Mouse (Mus musculus): ENCODE measurements around the gene Slc40a1. TPM values are rescaled to one million over a fixed set of nuclear protein-coding genes. Genes with fewer than 3 reads are reported as not detected.
A peak's percentile ranks its signal among the peaks of the same experiment; 100 is the strongest.

The Slc40a1 gene
- 34.0 and 36.1 TPM in 2 replicates for polyA plus RNA-seq (2015; fragmentation: Nextera tagmentation; extraction: Ambion mirVana)

- ATAC-seq (ENCODE audit: low FRiP score, low read depth) = peak; percentile 10; the same call in 1 of the 2 replicates
- Histone ChIP-seq H3K4me3 (peak within 1 kb of the TSS; percentile 71), H3K27me3 (peaks cover 13% of the 10 kb centered on the region; the same call in 1 of the 2 replicates), H3K9me3 (no peaks in the 10 kb centered on the region), H3K36me3 (no peaks in the 10 kb centered on the region), H3K9ac (peak within 1 kb of the TSS; percentile 61), H3K4me1 (replicated peaks) (peaks cover 3% of the 10 kb centered on the region; the same call in 1 of the 2 replicates), H3K4me2 (peak within 1 kb of the TSS; percentile 78), H3K27ac (replicated peaks) (0 out of 2 replicates have a peak within 1 kb of the TSS, but pooled peaks have one; percentile 44)
- 26% methylated on average over 9 of the region's 9 CpGs for WGBS
Measured at GRCm38 (mm10) chr1:45926393-45926763, at the start of gene Slc40a1. Slc40a1 (minus strand) TSS chr1:45926523.

- WGBS = 89% methylated on average over 4 of the region's 4 CpGs
Measured at GRCm38 (mm10) chr1:45971314-45971713, 45.0 kb upstream of the Slc40a1 start.

DNA sequence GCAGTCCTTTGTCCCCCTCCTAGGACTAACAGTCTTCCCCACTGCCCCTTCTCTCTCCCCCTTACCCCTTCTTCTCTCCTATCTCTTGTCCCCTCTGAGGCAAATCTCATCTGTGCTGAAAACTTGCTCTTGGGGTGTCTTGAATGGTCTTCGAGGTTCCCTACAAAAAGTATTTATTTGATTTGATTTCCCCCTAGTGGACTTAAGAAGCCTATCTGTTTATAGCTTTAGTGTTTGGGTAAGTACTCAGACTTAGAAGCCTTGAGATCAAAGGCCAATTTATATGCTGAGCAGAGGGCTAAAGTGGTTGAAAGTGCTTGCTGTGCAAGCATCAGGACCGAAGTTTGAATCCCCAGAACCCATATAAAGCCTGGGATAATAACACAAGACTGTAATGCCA, 22.7 kb upstream of the Slc40a1 start:
- Histone ChIP-seq H3K4me3 (no peak overlapping the region), H3K27me3 (no peaks in the 10 kb centered on the region), H3K4me1 (replicated peaks) (no peaks in the 10 kb centered on the region), H3K4me2 (no peak overlapping the region), H3K36me3 (no peaks in the 10 kb centered on the region), H3K9ac (no peak overlapping the region), H3K27ac (replicated peaks) (no peak overlapping the region), H3K9me3 (no peaks in the 10 kb centered on the region)
- no peak for ATAC-seq (ENCODE audit: low FRiP score, low read depth)
- whole genome bisulfite sequencing = 74% methylated on average over 2 of the region's 2 CpGs

More at GRCm38 (mm10) chr1:45971314-45971713, 45.0 kb upstream of the Slc40a1 start:
- H3K4me3 ChIP-seq = no peak overlapping the region
- no peaks in the 10 kb centered on the region for H3K4me1 ChIP-seq (replicated peaks)
- ATAC-seq (ENCODE audit: low FRiP score, low read depth) = no peak
- no peak overlapping the region for H3K27ac ChIP-seq (replicated peaks)
- no peak overlapping the region for H3K9ac ChIP-seq
- no peaks in the 10 kb centered on the region for H3K36me3 ChIP-seq
- H3K4me2 ChIP-seq = no peak overlapping the region
- H3K9me3 ChIP-seq = no peaks in the 10 kb centered on the region
- H3K27me3 ChIP-seq = no peaks in the 10 kb centered on the region

GRCm38 (mm10) chr1:45947843-45948242, 21.5 kb upstream of the Slc40a1 start:
- no peak overlapping the region for H3K4me2 ChIP-seq
- H3K4me1 ChIP-seq (replicated peaks) = no peaks in the 10 kb centered on the region
- no peak overlapping the region for H3K4me3 ChIP-seq
- H3K9ac ChIP-seq = no peak overlapping the region
- no peaks in the 10 kb centered on the region for H3K36me3 ChIP-seq
- 61% methylated on average over 1 of the region's 1 CpGs for WGBS
- no peaks in the 10 kb centered on the region for H3K27me3 ChIP-seq
- no peak for ATAC-seq (ENCODE audit: low FRiP score, low read depth)
- no peaks in the 10 kb centered on the region for H3K9me3 ChIP-seq
- H3K27ac ChIP-seq (replicated peaks) = no peak overlapping the region

GRCm38 (mm10) chr1:45931127-45931526, 4.8 kb upstream of the Slc40a1 start:
- Histone ChIP-seq H3K4me1 (replicated peaks) (0 out of 2 replicates have a peak, but pooled peaks cover under 1% of the 10 kb centered on the region), H3K4me2 (no peak overlapping the region), H3K27me3 (peaks cover 8% of the 10 kb centered on the region; the same call in 1 of the 2 replicates), H3K9me3 (no peaks in the 10 kb centered on the region), H3K27ac (replicated peaks) (no peak overlapping the region), H3K36me3 (no peaks in the 10 kb centered on the region), H3K9ac (no peak overlapping the region), H3K4me3 (no peak overlapping the region)
- ATAC-seq (ENCODE audit: low FRiP score, low read depth) = no peak

GRCm38 (mm10) chr1:45926911-45927310, 588 bp upstream of the Slc40a1 start:
- Histone ChIP-seq H3K9ac (no peak overlapping the region), H3K4me1 (replicated peaks) (peaks cover 3% of the 10 kb centered on the region; the same call in 1 of the 2 replicates), H3K36me3 (no peaks in the 10 kb centered on the region), H3K4me3 (no peak overlapping the region), H3K9me3 (no peaks in the 10 kb centered on the region), H3K4me2 (no peak overlapping the region), H3K27ac (replicated peaks) (no peak overlapping the region), H3K27me3 (peaks cover 13% of the 10 kb centered on the region; the same call in 1 of the 2 replicates)
- 53% methylated on average over 3 of the region's 3 CpGs for WGBS
- ATAC-seq (ENCODE audit: low FRiP score, low read depth) = no peak

GRCm38 (mm10) chr1:45925500-45926392, 577 bp downstream of the Slc40a1 start:
- under 1% methylated on average over 53 of the region's 53 CpGs for WGBS
- Histone ChIP-seq H3K4me2 (peak overlapping the region; percentile 78), H3K9ac (peak overlapping the region; percentile 61), H3K27me3 (peaks cover 13% of the 10 kb centered on the region; the same call in 1 of the 2 replicates), H3K4me1 (replicated peaks) (peaks cover 3% of the 10 kb centered on the region; the same call in 1 of the 2 replicates), H3K27ac (replicated peaks) (peak overlapping the region; percentile 44; the same call in 1 of the 2 replicates), H3K36me3 (no peaks in the 10 kb centered on the region), H3K4me3 (peak overlapping the region; percentile 71), H3K9me3 (no peaks in the 10 kb centered on the region)
- ATAC-seq (ENCODE audit: low FRiP score, low read depth) = peak; percentile 97

DNA sequence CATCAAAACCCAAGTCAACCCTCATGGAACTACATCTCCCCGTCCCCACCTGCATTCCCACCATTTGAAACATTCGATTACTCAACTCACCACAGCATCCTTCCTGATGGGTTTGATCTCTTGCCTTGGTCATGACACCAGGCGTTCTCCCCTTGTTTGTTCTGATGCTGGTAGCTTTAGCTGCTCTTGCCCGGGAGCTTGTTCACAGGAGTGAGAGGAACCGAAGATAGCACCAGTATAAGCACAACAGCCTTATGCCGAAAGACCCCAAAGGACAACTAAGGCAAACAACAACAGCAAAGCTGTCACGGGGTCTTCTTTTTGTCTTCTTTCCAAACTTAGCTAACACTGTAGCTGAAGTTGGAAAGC, 1.2 kb downstream of the Slc40a1 start:
- peak overlapping the region; percentile 44; the same call in 1 of the 2 replicates for H3K27ac ChIP-seq (replicated peaks)
- no peaks in the 10 kb centered on the region for H3K9me3 ChIP-seq
- H3K36me3 ChIP-seq = no peaks in the 10 kb centered on the region
- H3K4me1 ChIP-seq (replicated peaks) = peaks cover 3% of the 10 kb centered on the region; the same call in 1 of the 2 replicates
- H3K27me3 ChIP-seq = peaks cover 13% of the 10 kb centered on the region; the same call in 1 of the 2 replicates
- peak overlapping the region; percentile 61 for H3K9ac ChIP-seq
- ATAC-seq (ENCODE audit: low FRiP score, low read depth) = peak; percentile 73
- WGBS = 14% methylated on average over 7 of the region's 7 CpGs
- H3K4me2 ChIP-seq = peak overlapping the region; percentile 78
- peak overlapping the region; percentile 71 for H3K4me3 ChIP-seq

- H3K4me3 ChIP-seq = peak overlapping the region; percentile 71; the same call in 1 of the 2 replicates
- peaks cover 3% of the 10 kb centered on the region; the same call in 1 of the 2 replicates for H3K4me1 ChIP-seq (replicated peaks)
- peaks cover 13% of the 10 kb centered on the region; the same call in 1 of the 2 replicates for H3K27me3 ChIP-seq
- WGBS = 74% methylated on average over 7 of the region's 7 CpGs
- H3K9ac ChIP-seq = no peak overlapping the region
- no peaks in the 10 kb centered on the region for H3K36me3 ChIP-seq
- no peaks in the 10 kb centered on the region for H3K9me3 ChIP-seq
- peak overlapping the region; percentile 78 for H3K4me2 ChIP-seq
- no peak for ATAC-seq (ENCODE audit: low FRiP score, low read depth)
- H3K27ac ChIP-seq (replicated peaks) = no peak overlapping the region
Measured at GRCm38 (mm10) chr1:45924516-45924915, 1.8 kb downstream of the Slc40a1 start.

GRCm38 (mm10) chr1:45923306-45923705, 3.0 kb downstream of the Slc40a1 start:
- WGBS = 77% methylated on average over 4 of the region's 4 CpGs
- Histone ChIP-seq H3K27me3 (peaks cover 13% of the 10 kb centered on the region; the same call in 1 of the 2 replicates), H3K9me3 (no peaks in the 10 kb centered on the region), H3K36me3 (no peaks in the 10 kb centered on the region), H3K4me1 (replicated peaks) (peaks cover 3% of the 10 kb centered on the region; the same call in 1 of the 2 replicates), H3K9ac (no peak overlapping the region), H3K4me3 (no peak overlapping the region), H3K27ac (replicated peaks) (no peak overlapping the region), H3K4me2 (no peak overlapping the region)
- no peak for ATAC-seq (ENCODE audit: low FRiP score, low read depth)

DNA sequence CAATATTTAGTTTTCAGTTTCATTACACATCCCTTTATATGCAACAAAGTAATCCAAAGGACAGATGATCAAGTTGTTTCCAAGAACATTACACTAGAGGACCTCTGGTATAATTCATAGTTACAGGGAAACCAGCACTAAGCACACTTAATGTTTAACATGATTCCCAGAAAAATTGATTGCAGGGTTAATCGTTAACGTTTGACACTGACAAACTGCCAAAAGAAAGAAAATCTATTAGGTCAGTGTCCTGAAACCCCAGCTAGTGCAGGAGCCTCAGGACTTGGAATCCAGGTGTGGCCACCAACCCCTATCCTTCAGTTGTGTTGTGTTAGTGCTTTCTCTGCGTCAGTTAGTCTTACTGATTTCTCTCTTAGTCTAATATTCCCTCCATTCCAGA, 5.6 kb downstream of the Slc40a1 start:
- no peak overlapping the region for H3K27ac ChIP-seq (replicated peaks)
- H3K9me3 ChIP-seq = no peaks in the 10 kb centered on the region
- peaks cover 5% of the 10 kb centered on the region; the same call in 1 of the 2 replicates for H3K27me3 ChIP-seq
- no peak overlapping the region for H3K4me2 ChIP-seq
- H3K9ac ChIP-seq = no peak overlapping the region
- no peak for ATAC-seq (ENCODE audit: low FRiP score, low read depth)
- WGBS = 93% methylated on average over 3 of the region's 3 CpGs
- no peak overlapping the region for H3K4me3 ChIP-seq
- H3K36me3 ChIP-seq = no peaks in the 10 kb centered on the region
- no peaks in the 10 kb centered on the region; the same call in 1 of the 2 replicates for H3K4me1 ChIP-seq (replicated peaks)

DNA sequence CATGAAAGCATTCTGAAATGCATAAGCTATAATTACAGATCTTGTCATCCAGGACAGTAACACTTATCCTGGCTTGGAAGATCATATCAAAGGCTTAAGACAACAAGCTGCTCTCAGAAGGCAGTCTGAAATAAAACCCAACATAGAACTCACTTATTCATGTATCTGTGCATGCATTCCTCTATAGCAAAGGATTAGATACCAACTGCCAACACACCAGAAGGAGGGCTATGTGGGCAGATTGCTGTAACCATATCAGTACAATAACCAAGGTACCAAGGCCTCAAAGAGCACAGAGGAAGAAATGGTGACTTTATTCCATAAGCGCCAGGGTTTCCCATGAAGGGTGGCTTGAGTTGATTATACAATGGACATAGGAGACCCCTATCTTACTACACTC, 6.6 kb downstream of the Slc40a1 start:
- ATAC-seq (ENCODE audit: low FRiP score, low read depth) = no peak
- H3K27ac ChIP-seq (replicated peaks) = no peak overlapping the region
- no peaks in the 10 kb centered on the region for H3K36me3 ChIP-seq
- WGBS = 94% methylated on average over 1 of the region's 1 CpGs
- H3K9ac ChIP-seq = no peak overlapping the region
- H3K4me3 ChIP-seq = no peak overlapping the region
- peaks cover 5% of the 10 kb centered on the region; the same call in 1 of the 2 replicates for H3K27me3 ChIP-seq
- H3K4me2 ChIP-seq = no peak overlapping the region
- H3K9me3 ChIP-seq = no peaks in the 10 kb centered on the region
- no peaks in the 10 kb centered on the region; the same call in 1 of the 2 replicates for H3K4me1 ChIP-seq (replicated peaks)
